18 mouse cellular contexts compared by ENCODE assay signal in genomic region chr6:98994902-98995301, GRCm38 (mm10).
DNase-seq lines count a peak whose midpoint lies in the region; ATAC-seq and TF ChIP-seq lines count a peak whose summit lies in the region.
"Had no signal": no experiment of that assay in that cellular context is flagged by ENCODE, and none has a peak within 500 bp of the region (broad histone marks: within the 10 kb centered on the region; RNA-seq: fewer than 3 reads in every experiment).

No protein-coding gene starts in this region.

- H3K4me2 ChIP-seq in heart, postnatal 0 days (ENCODE audit: low read depth, low read length), result no peak overlapping the region
- peak overlapping the region; percentile 33; the same call in 1 of the 2 replicates for H3K4me2 ChIP-seq in neural tube, embryonic 12.5 days (replicated peaks)
- H3K4me2 ChIP-seq in forebrain, postnatal 0 days (ENCODE audit: low read depth), result no peak overlapping the region
- H3K4me2 ChIP-seq: embryonic facial prominence, embryonic 12.5 days had no signal

- H3K27me3 ChIP-seq in heart, postnatal 0 days (ENCODE audit: control insufficient read depth, insufficient read depth, low read length), result no peaks in the 10 kb centered on the region
- no peaks in the 10 kb centered on the region for H3K27me3 ChIP-seq in neural tube, embryonic 12.5 days (replicated peaks)
- no peaks in the 10 kb centered on the region for H3K27me3 ChIP-seq in forebrain, postnatal 0 days (ENCODE audit: insufficient read depth, low read length)
- H3K27me3 ChIP-seq: embryonic facial prominence, embryonic 12.5 days had no signal

- peaks cover 5% of the 10 kb centered on the region; the same call in 1 of the 2 replicates for H3K36me3 ChIP-seq in heart, postnatal 0 days (replicated peaks; ENCODE audit: control insufficient read depth, insufficient read depth, low read length)
- no peaks in the 10 kb centered on the region for H3K36me3 ChIP-seq in neural tube, embryonic 12.5 days
- H3K36me3 ChIP-seq in forebrain, postnatal 0 days (ENCODE audit: insufficient read depth), result 0 out of 2 replicates have a peak, but pooled peaks cover 5% of the 10 kb centered on the region
- H3K36me3 ChIP-seq: embryonic facial prominence, embryonic 12.5 days; limb, embryonic 10.5 days had no signal

- intact Hi-C loops in heart, postnatal 25 days (cut with DNase I), result no loop called here

- 72% methylated on average over 4 of the region's 4 CpGs for WGBS in heart, postnatal 0 days
- 73% methylated on average over 4 of the region's 4 CpGs for WGBS in neural tube, embryonic 12.5 days
- WGBS in forebrain, postnatal 0 days, result 70% methylated on average over 4 of the region's 4 CpGs

- no peak overlapping the region for H3K9ac ChIP-seq in heart, postnatal 0 days (replicated peaks; ENCODE audit: low read depth, low read length)
- H3K9ac ChIP-seq in neural tube, embryonic 12.5 days, result no peak overlapping the region
- no peak overlapping the region for H3K9ac ChIP-seq in forebrain, postnatal 0 days
- H3K9ac ChIP-seq: embryonic facial prominence, embryonic 12.5 days; liver, embryonic 14.5 days had no signal

- no peak for DNase-seq in heart, postnatal 0 days (ENCODE audit: low spot score)
- no peak for DNase-seq in heart, postnatal 25 days (ENCODE audit: low spot score)
- no peak for DNase-seq in neural tube, embryonic 10.5 days (ENCODE audit: extremely low spot score, low spot score)
- no peak for DNase-seq in forebrain, postnatal 0 days
- no peak for DNase-seq in layer of hippocampus, adult 8-10 months (ENCODE audit: low spot score in 2 of 2)
- no peak for DNase-seq in layer of hippocampus, postnatal 36 days
- DNase-seq: gastrocnemius, postnatal 14 days; heart, postnatal 4 days; kidney, adult 11 months; kidney, postnatal 14 days had no signal

- H3K4me3 ChIP-seq in heart, postnatal 0 days (ENCODE audit: low read depth, low read length), result no peak overlapping the region
- no peak overlapping the region for H3K4me3 ChIP-seq in neural tube, embryonic 12.5 days
- H3K4me3 ChIP-seq in forebrain, postnatal 0 days (ENCODE audit: low read depth, low read length), result no peak overlapping the region
- H3K4me3 ChIP-seq: embryonic facial prominence, embryonic 12.5 days; limb, embryonic 10.5 days had no signal

- no peak for TF ChIP-seq CTCF in heart, postnatal 0 days (IDR thresholded peaks at IDR 0.05; ENCODE audit: low read depth)
- no peak for TF ChIP-seq CTCF in forebrain, postnatal 0 days (IDR thresholded peaks at IDR 0.05; ENCODE audit: low read depth)

- H3K9me3 ChIP-seq in heart, postnatal 0 days (replicated peaks; ENCODE audit: control insufficient read depth, low read length), result no peaks in the 10 kb centered on the region
- no peaks in the 10 kb centered on the region for H3K9me3 ChIP-seq in neural tube, embryonic 12.5 days
- H3K9me3 ChIP-seq in forebrain, postnatal 0 days (ENCODE audit: low read length), result no peaks in the 10 kb centered on the region
- H3K9me3 ChIP-seq: embryonic facial prominence, embryonic 12.5 days; limb, embryonic 10.5 days had no signal

- H3K4me1 ChIP-seq in heart, postnatal 0 days (ENCODE audit: control insufficient read depth, insufficient read depth), result peaks cover 51% of the 10 kb centered on the region
- H3K4me1 ChIP-seq in neural tube, embryonic 12.5 days, result peaks cover 55% of the 10 kb centered on the region
- peaks cover 20% of the 10 kb centered on the region for H3K4me1 ChIP-seq in forebrain, postnatal 0 days (ENCODE audit: insufficient read depth)

- no peak for ATAC-seq in heart, postnatal 0 days (ENCODE audit: insufficient read depth, low read depth)
- ATAC-seq in neural tube, embryonic 12.5 days (ENCODE audit: low FRiP score, low read depth), result no peak
- ATAC-seq in forebrain, postnatal 0 days, result no peak
- peak; percentile 62 for ATAC-seq in neutrophil, adult 5-6 weeks (ENCODE audit: extremely low read depth, insufficient number of reproducible peaks, low FRiP score, poor library complexity, severe bottlenecking)
- ATAC-seq: activated CD4-positive, CD25-positive, alpha-beta regulatory T cell, adult 4 months; CD4-positive, CD25-positive, alpha-beta regulatory T cell, adult 4 months had no signal

- TF ChIP-seq EP300 in heart, postnatal 0 days (IDR thresholded peaks at IDR 0.05; ENCODE audit: low read depth), result no peak

- peak overlapping the region; percentile 23; the same call in 1 of the 2 replicates for H3K27ac ChIP-seq in heart, postnatal 0 days (ENCODE audit: low read depth)
- peak overlapping the region; percentile 27 for H3K27ac ChIP-seq in neural tube, embryonic 12.5 days
- H3K27ac ChIP-seq in forebrain, postnatal 0 days (ENCODE audit: low read depth, low read length), result peak overlapping the region; percentile 23; the same call in 1 of the 2 replicates
- H3K27ac ChIP-seq: embryonic facial prominence, embryonic 12.5 days; limb, embryonic 10.5 days; liver, embryonic 14.5 days; macrophage had no signal
